Mouse (Mus musculus): Measurements from ENCODE around the gene Mef2b.

DNA sequence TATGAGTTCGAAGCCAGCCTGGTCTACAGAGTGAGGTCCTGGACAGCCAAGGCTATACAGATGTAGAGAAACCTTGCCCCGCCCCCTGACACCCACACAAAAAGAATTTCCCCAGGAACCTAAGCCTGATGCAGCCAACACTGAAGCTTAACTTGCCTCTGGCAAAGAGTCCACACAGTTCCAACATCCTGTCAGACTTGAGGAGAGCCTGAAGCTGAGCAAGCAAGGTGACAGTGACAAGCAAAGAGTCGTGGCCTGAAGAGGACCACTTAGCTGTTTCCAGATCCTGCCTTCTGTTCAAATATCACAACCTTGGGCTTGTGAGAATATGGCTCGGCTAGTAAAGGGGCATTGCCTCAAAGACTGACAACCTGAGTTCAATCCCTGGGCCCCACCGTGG is 75.6 kb downstream of the Mef2b start:
- no peak for TF ChIP-seq POLR2A (IDR thresholded peaks at IDR 0.05; ENCODE audit: borderline replicate concordance, extremely low read depth, low read depth, low read length)
- no peak for TF ChIP-seq CTCF (IDR thresholded peaks at IDR 0.05; ENCODE audit: insufficient read depth, low read length)
